Mouse (Mus musculus) right cerebral cortex, adult 2 months (tissue): ENCODE measurements at regions not wholly inside any gene's neighbourhood (a gene's known extent, or its start where the extent isn't known, plus 50 kb on each side); places are given as distances from the start of the nearest gene placed in this dataset.

Experiments
- DNase-seq, 2 experiments: peaks; one replicate each; pipeline ENCODE4 v3.0.0; 2021 to 2022; ENCODE audit warnings: low spot score in 2 of 2

- no peak for DNase-seq
These were observed 853.7 kb downstream of the Otol1 start for GRCm38 (mm10) chr3:70860909-70861675.

GRCm38 (mm10) chr3:70873688-70874551 is 866.5 kb downstream of the Otol1 start:
- peak; percentile 10 to 30 for DNase-seq

GRCm38 (mm10) chr3:70874614-70875013 is 867.2 kb downstream of the Otol1 start:
- DNase-seq, result no peak
